Mouse (Mus musculus) spleen, adult 10 weeks (tissue): ENCODE measurements around the gene Olfr220. TPM values are rescaled to one million over a fixed set of nuclear protein-coding genes. Genes with fewer than 3 reads are reported as not detected.

Source experiments
- polyA plus RNA-seq: library from polyadenylated mRNA; stranded (reverse); fragments of 350-450 nt; fragmentation: Illumina TruSeq; extraction: RNeasy Lipid Tissue Mini Kit (QIAGEN cat#74804); gene quantifications from one replicate; pipeline ENCODE4 v1.2.3, GENCODE M21; 2015; ENCODE audit warnings: low replicate concordance; ENCODE audit not compliant: insufficient read depth

The Olfr220 gene
- not detected for polyA plus RNA-seq

GRCm38 (mm10) chr1:174441782-174442181, at the start of gene Olfr220:
Gene Olfr220, plus strand, starts transcription at chr1:174442082.

GRCm38 (mm10) chr1:174423764-174424163, 18.1 kb upstream of the Olfr220 start, which contains the start of gene Olfr414:
Gene Olfr414, plus strand, starts transcription at chr1:174424064.

Other genes with a start within 250 kb of the Olfr220 start
- not detected for gene Olfr419, start 190.0 kb upstream of the Olfr220 start, polyA plus RNA-seq
- gene Mptx1, start 111.6 kb upstream of the Olfr220 start, polyA plus RNA-seq, result not detected
- gene Olfr417, start 77.0 kb upstream of the Olfr220 start, polyA plus RNA-seq, result not detected
- gene Olfr248, start 51.0 kb upstream of the Olfr220 start, polyA plus RNA-seq, result not detected
- gene Olfr414, start 18.0 kb upstream of the Olfr220 start, polyA plus RNA-seq, result not detected
- gene Fmn2, start 59.7 kb downstream of the Olfr220 start, polyA plus RNA-seq, result 0.22 TPM